Mouse (Mus musculus): ENCODE data around the gene Hist1h3i.

- TF ChIP-seq CTCF (IDR thresholded peaks at IDR 0.05; ENCODE audit: low read depth) (0 out of 2 replicates have a peak, but pooled peaks have one; percentile 9), EP300 (IDR thresholded peaks at IDR 0.05; ENCODE audit: low read depth) (peak; percentile 52; the same call in 1 of the 2 replicates)
Observed at GRCm38 (mm10) chr13:21786899-21787629, 3.9 kb upstream of the Hist1h3i start, which contains the start of the genes Hist1h2an and Hist1h2bp.
